Mouse (Mus musculus): ENCODE measurements at regions not wholly inside any gene's neighbourhood (a gene's known extent, or its start where the extent isn't known, plus 50 kb on each side); places are given as distances from the start of the nearest gene placed in this dataset.
"Not testable (repeated sequence)": the region's sequence is repeated elsewhere in the genome, so short reads cannot be mapped to it uniquely, and the experiment has no call there.

DNA sequence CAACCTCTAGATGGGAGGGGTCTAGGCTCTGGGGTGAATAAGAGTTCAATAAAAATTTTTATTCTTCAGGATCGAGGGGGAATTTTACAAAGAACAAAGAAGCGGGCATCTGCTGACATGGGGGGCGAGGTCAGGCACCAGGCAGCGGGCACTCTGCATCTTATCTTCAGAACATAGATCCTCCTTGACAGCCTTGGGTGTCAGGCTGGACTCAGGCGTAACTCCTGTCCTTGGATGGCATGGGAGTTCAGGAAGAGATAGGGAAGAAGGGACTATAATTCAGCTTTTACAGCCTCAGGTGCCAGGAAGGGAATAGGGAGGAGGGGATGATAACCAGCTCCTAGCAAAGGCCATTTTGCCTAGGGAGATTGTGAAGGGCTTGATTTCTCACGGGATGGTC is 753.1 kb downstream of the Gm10330 start:
- not testable (repeated sequence) for DNase-seq (ENCODE audit: low read depth)

DNA sequence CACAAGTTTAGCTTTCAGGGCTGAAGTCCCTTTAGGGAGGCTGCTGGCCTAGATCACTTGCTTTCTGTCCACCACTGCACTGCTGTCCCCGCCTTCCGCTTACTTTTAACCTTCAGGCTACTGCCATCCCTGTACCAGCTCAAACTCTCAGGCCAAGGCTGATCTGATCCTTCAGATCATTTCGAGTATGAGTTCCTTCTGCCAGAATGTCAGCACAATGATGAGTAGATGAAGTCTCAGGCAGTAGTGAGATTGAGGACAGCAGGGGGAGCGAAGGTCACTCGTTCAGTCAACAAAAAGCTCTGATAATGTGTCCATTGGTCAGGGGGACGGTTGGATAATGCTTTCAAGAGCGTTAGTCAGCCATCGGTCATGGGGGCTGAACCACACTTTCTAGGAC is 756.5 kb downstream of the Gm10330 start:
- DNase-seq (ENCODE audit: low read depth): not testable (repeated sequence)

DNA sequence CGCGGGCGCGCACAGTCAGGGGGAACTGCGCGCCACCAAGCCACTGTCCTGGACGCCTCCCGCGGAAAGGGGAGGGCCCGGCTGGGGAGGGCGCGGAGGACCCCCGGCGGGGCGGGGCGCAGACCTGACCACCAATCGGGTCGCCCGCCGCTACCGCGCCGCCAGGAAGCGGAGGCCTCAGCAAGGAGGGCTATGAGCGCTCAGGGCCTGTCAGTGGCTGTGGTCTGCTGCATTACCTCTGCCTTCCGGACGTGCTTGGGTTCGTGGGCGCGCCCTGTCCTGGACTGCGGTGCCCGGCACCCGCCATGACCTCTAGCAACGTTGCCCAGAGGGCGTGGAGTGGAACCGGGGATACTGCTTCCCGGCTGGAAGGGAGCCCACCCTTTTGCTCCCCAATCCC is 769.9 kb downstream of the Gm10330 start:
- peak; percentile 64 for DNase-seq (ENCODE audit: low read depth)
- TF ChIP-seq POLR2A (IDR thresholded peaks at IDR 0.05; ENCODE audit: borderline replicate concordance, extremely low read depth, insufficient read depth, insufficient read length, poor library complexity, severe bottlenecking): 0 out of 2 replicates have a peak, but pooled peaks have one; percentile 7

DNA sequence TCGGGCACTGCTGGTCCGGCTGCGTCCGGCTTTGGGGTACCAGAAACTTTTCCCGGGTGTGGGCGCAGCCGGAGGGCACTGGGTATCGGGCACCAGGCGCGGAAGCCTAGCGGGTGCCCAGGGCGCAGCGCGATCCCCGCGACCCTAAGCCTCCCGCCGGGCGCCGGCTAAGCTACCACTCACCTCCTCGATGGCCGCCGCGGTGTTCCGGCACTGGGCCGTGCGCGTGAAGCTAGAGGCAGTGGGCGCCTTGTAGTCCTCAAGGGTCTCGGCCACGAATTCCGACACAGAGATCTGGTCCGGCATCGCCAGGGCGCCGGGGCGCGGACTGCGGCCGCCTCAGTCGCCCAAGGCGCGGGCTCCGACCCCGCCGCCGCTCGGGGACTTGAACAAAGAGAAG is 770.4 kb downstream of the Gm10330 start:
- not testable (repeated sequence) for DNase-seq (ENCODE audit: low read depth)

All from brain, embryonic 14.5 days (tissue).